Mouse (Mus musculus): ENCODE results near the gene Zp3.
A peak's percentile ranks its signal among the peaks of the same experiment; 100 is the strongest.

DNA sequence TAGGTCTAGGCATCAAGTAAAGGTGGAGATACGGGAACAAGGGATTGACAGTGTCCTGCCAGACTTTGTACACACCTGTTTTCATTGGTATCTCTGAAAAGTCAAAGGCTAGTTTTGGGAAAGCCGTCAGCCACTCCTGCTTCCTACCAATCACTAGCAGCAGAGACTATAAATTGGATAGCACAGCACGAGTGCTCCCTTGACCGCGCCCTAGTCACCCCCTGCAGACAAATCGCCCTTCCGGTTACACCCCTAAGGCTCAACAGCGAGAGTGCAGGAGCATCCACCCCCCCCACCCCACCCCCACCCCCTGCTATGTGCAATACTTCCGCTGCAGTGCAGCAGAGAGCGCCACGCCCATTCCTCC, 17.8 kb upstream of the Zp3 start:
- no peak for TF ChIP-seq USF1 (IDR thresholded peaks at IDR 0.05; ENCODE audit: low read depth)
- no peak for TF ChIP-seq E2F4 (IDR thresholded peaks at IDR 0.05; ENCODE audit: insufficient read depth)
- peak; percentile 56 for TF ChIP-seq POLR2A (IDR thresholded peaks at IDR 0.05; ENCODE audit: insufficient read length, low read depth)
- TF ChIP-seq MAX (IDR thresholded peaks at IDR 0.05; ENCODE audit: low read depth): no peak
